Mouse (Mus musculus): ENCODE data around the gene Etfrf1. TPM values are rescaled to one million over a fixed set of nuclear protein-coding genes. Genes with fewer than 3 reads are reported as not detected.
A peak's percentile ranks its signal among the peaks of the same experiment; 100 is the strongest.

Etfrf1 gene
- polyA plus RNA-seq, 1 experiment from 2014 or later = 46.0 TPM

DNA sequence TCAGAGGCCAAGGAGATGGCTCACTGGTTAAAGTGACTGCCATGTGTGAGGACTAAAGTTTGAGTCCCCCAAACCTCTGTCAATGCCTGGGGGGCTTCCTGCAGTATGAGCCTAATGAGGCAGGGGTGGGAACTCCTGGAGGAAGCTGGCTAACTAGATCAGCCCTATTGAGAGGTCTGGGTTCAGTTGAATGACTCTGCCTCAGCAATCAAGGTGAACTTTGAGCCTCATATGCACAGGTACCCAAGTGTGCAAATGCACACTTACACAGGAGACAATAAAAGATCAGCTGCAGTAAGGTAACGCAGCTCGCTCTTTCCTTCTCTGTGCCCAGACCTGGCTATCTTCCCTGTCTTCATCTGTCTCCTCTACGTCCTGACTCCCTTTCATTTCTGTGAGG, 17.9 kb upstream of the Etfrf1 start:
- Histone ChIP-seq H3K9me3 (ENCODE audit: low read length) (no peaks in the 10 kb centered on the region), H3K4me1 (ENCODE audit: insufficient read depth, low read length) (no peaks in the 10 kb centered on the region), H3K27ac (ENCODE audit: low read length) (no peak overlapping the region), H3K4me3 (ENCODE audit: low read length) (no peak overlapping the region), H3K9ac (replicated peaks; ENCODE audit: low read length) (no peak overlapping the region), H3K4me2 (replicated peaks; ENCODE audit: low read depth, low read length) (no peak overlapping the region), H3K36me3 (ENCODE audit: insufficient read depth, low read length) (no peaks in the 10 kb centered on the region), H3K27me3 (ENCODE audit: insufficient read depth, low read length) (no peaks in the 10 kb centered on the region)
- ATAC-seq (ENCODE audit: low FRiP score, low TSS enrichment) = no peak
- 84% methylated on average over 3 of the region's 3 CpGs for WGBS

DNA sequence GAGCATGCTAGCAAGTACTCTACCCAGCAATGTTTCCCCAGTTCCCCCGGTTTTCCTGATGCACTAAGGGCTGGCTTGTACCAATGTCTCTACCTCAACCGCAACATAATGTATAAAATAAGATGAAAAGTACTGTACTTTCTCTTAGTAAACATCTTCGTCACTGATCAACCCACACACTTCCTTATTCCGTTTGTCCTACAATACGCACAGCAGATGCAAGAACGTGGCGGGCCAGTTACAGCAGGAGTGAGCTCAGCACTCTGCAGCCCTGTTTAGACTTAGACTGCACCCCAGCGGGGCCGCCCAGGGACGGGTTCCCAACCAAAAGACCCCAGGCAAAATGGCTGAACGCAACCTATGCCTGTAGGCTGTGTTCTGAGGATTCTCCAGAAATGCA, 17.5 kb upstream of the Etfrf1 start:
- H3K4me1 ChIP-seq (ENCODE audit: insufficient read depth, low read length) = no peaks in the 10 kb centered on the region
- no peaks in the 10 kb centered on the region for H3K27me3 ChIP-seq (ENCODE audit: insufficient read depth, low read length)
- H3K4me2 ChIP-seq (replicated peaks; ENCODE audit: low read depth, low read length) = no peak overlapping the region
- no peak overlapping the region for H3K9ac ChIP-seq (replicated peaks; ENCODE audit: low read length)
- H3K36me3 ChIP-seq (ENCODE audit: insufficient read depth, low read length) = no peaks in the 10 kb centered on the region
- H3K9me3 ChIP-seq (ENCODE audit: low read length) = no peaks in the 10 kb centered on the region
- WGBS = 78% methylated on average over 11 of the region's 11 CpGs
- no peak for ATAC-seq (ENCODE audit: low FRiP score, low TSS enrichment)
- no peak overlapping the region for H3K4me3 ChIP-seq (ENCODE audit: low read length)
- no peak overlapping the region for H3K27ac ChIP-seq (ENCODE audit: low read length)

DNA sequence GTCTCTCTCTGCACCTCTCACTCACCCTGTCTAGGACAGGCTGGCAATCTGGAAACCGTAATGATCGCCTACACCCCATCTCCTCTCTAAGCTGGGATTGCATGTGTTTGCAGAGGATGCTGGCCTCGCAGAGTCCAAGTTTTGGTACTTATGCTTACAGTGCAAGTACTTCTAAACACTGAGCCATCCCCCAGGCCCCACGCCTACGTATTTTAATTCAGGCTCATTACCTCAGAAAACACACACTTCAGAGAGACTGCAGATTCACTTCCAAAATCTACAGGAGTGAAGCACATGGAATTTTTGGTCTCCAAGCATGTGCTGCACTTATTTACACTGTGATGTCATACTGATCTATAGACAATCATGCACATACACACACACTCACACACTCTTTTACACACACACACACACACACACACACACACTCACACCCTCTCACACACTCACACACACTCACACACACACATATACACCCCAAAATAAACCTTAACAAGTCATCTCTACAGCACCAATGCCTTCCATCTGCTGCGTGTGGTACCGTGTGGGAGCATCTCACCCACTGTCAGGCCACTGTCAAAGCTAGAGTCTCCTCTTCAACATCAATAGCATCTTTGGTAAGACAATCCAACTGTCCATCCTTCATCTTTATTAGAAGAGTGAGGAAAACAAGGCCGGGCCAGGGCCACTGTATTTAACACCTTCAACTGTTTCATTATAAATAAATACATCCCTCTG, 12.8 kb upstream of the Etfrf1 start:
- Histone ChIP-seq H3K4me3 (ENCODE audit: low read length) (no peak overlapping the region), H3K4me2 (replicated peaks; ENCODE audit: low read depth, low read length) (no peak overlapping the region), H3K4me1 (ENCODE audit: insufficient read depth, low read length) (no peaks in the 10 kb centered on the region), H3K9ac (replicated peaks; ENCODE audit: low read length) (no peak overlapping the region), H3K27ac (ENCODE audit: low read length) (no peak overlapping the region), H3K27me3 (ENCODE audit: insufficient read depth, low read length) (no peaks in the 10 kb centered on the region), H3K9me3 (ENCODE audit: low read length) (no peaks in the 10 kb centered on the region), H3K36me3 (ENCODE audit: insufficient read depth, low read length) (no peaks in the 10 kb centered on the region)
- no peak for ATAC-seq (ENCODE audit: low FRiP score, low TSS enrichment)
- 89% methylated on average over 8 of the region's 8 CpGs for WGBS

DNA sequence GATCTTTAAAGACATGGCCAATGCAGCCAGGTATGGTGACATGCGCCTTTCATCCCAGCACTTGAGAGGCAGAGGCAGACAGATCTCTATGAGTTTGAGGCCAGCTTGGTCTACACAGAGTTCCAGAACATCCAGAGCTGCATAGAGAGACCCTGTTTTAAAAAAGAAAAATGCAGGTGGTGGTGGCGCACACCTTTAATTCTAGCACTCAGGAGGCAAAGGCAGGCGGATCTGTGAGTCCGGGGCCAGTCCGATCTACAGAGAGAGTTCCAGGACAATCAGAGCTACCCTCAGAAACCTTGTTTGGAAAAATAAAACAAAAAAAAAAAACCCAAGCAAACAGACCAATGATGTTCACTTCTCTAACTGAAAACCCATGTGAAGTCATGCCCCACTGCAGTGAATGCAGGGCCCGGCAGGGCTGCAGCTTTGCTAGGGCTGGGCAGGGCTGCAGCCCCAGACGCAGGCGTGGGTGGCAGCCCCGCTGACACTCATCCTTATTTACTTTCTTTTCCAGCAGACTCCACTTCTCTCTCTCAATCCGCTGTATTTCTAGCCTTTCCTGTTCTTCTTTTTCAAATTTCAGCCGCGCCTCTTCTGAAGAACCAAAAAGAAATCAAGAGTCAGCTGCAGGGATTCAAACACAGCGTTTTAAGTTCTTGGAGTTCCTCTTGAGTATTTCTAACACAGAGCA, 8.4 kb upstream of the Etfrf1 start:
- no peak overlapping the region for H3K4me3 ChIP-seq (ENCODE audit: low read length)
- no peak overlapping the region for H3K9ac ChIP-seq (replicated peaks; ENCODE audit: low read length)
- no peak overlapping the region for H3K27ac ChIP-seq (ENCODE audit: low read length)
- H3K4me1 ChIP-seq (ENCODE audit: insufficient read depth, low read length) = no peaks in the 10 kb centered on the region
- H3K36me3 ChIP-seq (ENCODE audit: insufficient read depth, low read length) = no peaks in the 10 kb centered on the region
- no peaks in the 10 kb centered on the region for H3K9me3 ChIP-seq (ENCODE audit: low read length)
- H3K27me3 ChIP-seq (ENCODE audit: insufficient read depth, low read length) = no peaks in the 10 kb centered on the region
- H3K4me2 ChIP-seq (replicated peaks; ENCODE audit: low read depth, low read length) = no peak overlapping the region
- no peak for ATAC-seq (ENCODE audit: low FRiP score, low TSS enrichment)
- WGBS = 78% methylated on average over 13 of the region's 13 CpGs

DNA sequence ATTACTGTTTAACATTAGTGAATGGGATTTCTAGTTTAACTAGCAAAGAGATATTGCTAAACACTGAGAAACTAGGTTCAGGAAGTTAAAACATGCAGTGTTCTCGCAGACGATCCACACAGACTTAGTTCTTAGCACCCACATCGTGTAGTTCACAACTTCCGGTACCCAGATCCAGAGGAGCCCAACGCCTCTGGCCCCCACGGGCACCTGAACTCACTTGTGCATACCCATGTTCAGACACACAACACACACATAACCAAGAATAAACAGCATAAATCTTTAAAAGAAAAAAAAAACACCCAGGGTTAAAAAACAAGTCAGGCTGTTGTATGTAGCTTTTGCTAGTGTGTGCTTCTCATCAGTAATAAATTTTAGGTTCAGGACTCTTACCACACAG, 6.5 kb upstream of the Etfrf1 start:
- WGBS = 90% methylated on average over 6 of the region's 6 CpGs
- H3K4me3 ChIP-seq (ENCODE audit: low read length) = no peak overlapping the region

DNA sequence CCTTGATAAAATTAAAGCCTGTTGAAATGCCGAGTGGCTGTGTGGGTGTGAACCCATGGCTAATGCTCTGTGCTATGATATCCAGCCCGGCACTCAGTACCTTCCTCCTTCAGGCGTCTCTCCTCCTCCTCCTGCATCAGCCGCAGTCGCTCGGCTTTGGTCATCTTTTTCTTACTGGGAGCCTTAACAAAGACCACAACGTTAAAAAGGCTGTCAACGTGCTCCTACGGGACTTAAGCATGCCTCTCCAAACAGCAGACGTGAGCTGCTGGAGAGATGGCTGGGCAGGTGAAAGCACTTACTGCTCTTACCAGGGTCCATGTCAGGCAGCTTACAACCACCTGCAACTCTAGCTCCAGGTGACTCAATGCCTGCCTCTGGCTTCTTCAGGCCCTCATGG, 5.8 kb upstream of the Etfrf1 start:
- no peak overlapping the region for H3K9ac ChIP-seq (replicated peaks; ENCODE audit: low read length)
- H3K4me1 ChIP-seq (ENCODE audit: insufficient read depth, low read length) = peaks cover 3% of the 10 kb centered on the region; the same call in 1 of the 2 replicates
- no peak for ATAC-seq (ENCODE audit: low FRiP score, low TSS enrichment)
- WGBS = 67% methylated on average over 10 of the region's 10 CpGs
- no peaks in the 10 kb centered on the region for H3K36me3 ChIP-seq (ENCODE audit: insufficient read depth, low read length)
- H3K27ac ChIP-seq (ENCODE audit: low read length) = no peak overlapping the region
- H3K9me3 ChIP-seq (ENCODE audit: low read length) = no peaks in the 10 kb centered on the region
- no peaks in the 10 kb centered on the region for H3K27me3 ChIP-seq (ENCODE audit: insufficient read depth, low read length)
- H3K4me2 ChIP-seq (replicated peaks; ENCODE audit: low read depth, low read length) = no peak overlapping the region
- no peak overlapping the region for H3K4me3 ChIP-seq (ENCODE audit: low read length)

More for the DNA sequence above, 6.5 kb upstream of the Etfrf1 start:
- Histone ChIP-seq H3K27ac (ENCODE audit: low read length) (no peak overlapping the region), H3K36me3 (ENCODE audit: insufficient read depth, low read length) (no peaks in the 10 kb centered on the region), H3K4me2 (replicated peaks; ENCODE audit: low read depth, low read length) (no peak overlapping the region), H3K4me1 (ENCODE audit: insufficient read depth, low read length) (no peaks in the 10 kb centered on the region), H3K9me3 (ENCODE audit: low read length) (no peaks in the 10 kb centered on the region), H3K27me3 (ENCODE audit: insufficient read depth, low read length) (no peaks in the 10 kb centered on the region), H3K9ac (replicated peaks; ENCODE audit: low read length) (no peak overlapping the region)
- ATAC-seq (ENCODE audit: low FRiP score, low TSS enrichment) = no peak

DNA sequence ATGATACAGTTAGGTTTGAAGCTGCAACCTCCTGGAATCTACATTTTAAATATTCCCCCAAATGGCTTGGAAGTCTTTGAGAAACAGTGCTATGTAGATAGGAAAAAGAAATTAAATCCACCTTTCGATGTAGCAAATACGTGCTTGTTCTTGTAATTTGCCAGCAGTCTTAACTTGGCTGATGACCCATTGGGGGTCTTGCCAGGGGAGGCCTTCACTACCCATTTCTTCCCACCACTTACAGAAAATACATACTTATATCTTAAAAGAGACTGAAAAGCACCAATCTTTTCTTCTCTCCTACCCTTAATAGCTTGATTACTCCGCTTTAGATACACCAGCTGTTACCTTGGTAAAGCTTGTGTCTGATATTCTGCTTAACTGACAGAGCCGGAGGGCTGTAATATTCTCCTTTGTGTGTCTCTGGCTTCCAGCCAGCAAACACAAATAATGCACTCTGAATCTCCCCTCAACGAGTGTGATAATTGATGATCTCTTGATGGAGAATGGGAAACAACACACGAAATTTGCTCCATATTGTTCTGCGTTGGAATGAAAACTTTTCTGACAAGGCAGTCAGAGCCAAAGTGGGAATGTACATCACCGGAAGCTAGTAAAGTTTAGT, 766 bp upstream of the Etfrf1 start:
- Histone ChIP-seq H3K4me2 (replicated peaks; ENCODE audit: low read depth, low read length) (peak overlapping the region; percentile 61), H3K9ac (replicated peaks; ENCODE audit: low read length) (peak overlapping the region; percentile 61), H3K36me3 (ENCODE audit: insufficient read depth, low read length) (no peaks in the 10 kb centered on the region), H3K4me1 (ENCODE audit: insufficient read depth, low read length) (peaks cover 16% of the 10 kb centered on the region), H3K27ac (ENCODE audit: low read length) (no peak overlapping the region), H3K27me3 (ENCODE audit: insufficient read depth, low read length) (no peaks in the 10 kb centered on the region), H3K9me3 (ENCODE audit: low read length) (no peaks in the 10 kb centered on the region), H3K4me3 (ENCODE audit: low read length) (peak overlapping the region; percentile 72)
- 0 out of 2 replicates have a peak, but pooled peaks have one; percentile 0 for ATAC-seq (ENCODE audit: low FRiP score, low TSS enrichment)
- WGBS = 34% methylated on average over 8 of the region's 8 CpGs

DNA sequence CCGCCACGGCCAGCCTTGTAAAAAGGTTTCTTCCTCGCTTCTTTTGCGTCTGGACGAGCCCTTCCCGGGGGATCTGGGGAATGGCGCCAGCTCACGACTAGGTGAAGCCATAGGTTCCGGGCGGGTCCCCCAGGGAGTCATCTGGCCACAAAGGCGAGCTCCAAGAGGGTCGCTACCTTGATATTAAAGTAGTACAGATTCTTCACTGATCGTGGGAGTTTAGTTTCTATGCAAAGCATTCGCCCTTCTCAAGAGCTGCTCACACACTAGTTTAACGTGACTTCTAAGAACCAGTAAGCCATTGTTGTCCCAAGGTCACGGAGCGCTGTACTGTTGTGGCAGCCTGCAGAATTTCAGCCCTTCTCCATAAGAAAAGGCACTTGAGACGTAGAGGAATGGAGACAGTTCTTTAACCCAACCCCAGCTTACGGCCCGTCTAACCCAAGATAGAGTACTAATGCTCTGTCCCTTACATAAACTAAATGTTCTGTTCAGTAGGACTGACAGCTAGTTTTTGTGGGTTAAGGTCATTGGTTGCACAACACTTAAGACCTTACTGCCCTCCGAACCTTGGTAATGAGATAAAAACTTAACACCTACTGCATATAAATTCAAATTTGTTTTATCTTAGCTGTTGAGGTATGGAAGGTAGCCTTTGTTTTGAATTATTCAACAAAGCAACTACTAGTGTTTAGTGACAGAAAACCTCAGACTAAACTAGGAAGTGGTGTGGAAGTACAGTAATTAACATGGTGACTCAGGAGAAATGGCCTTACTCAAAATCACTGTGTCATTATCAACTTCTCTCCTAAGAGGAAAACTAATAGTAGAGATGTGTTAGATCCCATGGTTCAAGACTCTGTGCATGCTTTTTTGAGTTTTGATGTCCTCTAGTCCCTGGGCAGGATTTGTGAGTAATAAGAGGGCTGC, 707 bp downstream of the Etfrf1 start:
- no peaks in the 10 kb centered on the region for H3K9me3 ChIP-seq (ENCODE audit: low read length)
- H3K9ac ChIP-seq (replicated peaks; ENCODE audit: low read length) = peak overlapping the region; percentile 87
- peak; percentile 47 for ATAC-seq (ENCODE audit: low FRiP score, low TSS enrichment)
- peak overlapping the region; percentile 98 for H3K27ac ChIP-seq (ENCODE audit: low read length)
- peak overlapping the region; percentile 72 for H3K4me3 ChIP-seq (ENCODE audit: low read length)
- WGBS = 2% methylated on average over 21 of the region's 21 CpGs
- H3K4me1 ChIP-seq (ENCODE audit: insufficient read depth, low read length) = peaks cover 16% of the 10 kb centered on the region
- no peaks in the 10 kb centered on the region for H3K27me3 ChIP-seq (ENCODE audit: insufficient read depth, low read length)
- H3K4me2 ChIP-seq (replicated peaks; ENCODE audit: low read depth, low read length) = peak overlapping the region; percentile 53
- H3K36me3 ChIP-seq (ENCODE audit: insufficient read depth, low read length) = no peaks in the 10 kb centered on the region

DNA sequence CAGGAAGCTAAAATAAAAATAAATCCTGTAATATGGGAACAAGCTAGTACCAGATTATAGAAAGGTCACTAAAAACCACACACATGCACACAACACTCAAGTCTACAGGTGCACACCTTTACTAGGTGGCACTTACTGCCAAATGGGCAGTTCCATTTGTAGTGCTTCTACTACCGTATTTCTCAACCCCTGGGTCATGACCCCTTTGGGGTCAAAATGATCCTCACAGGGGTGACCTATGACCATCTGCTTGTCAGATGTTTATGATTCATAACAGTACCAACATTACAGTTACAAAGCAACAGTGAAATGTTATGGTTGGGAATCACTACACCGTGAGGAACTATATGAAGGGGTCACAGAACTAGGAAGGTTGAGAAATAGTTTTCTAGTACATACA, 3.0 kb downstream of the Etfrf1 start:
- H3K4me2 ChIP-seq (replicated peaks; ENCODE audit: low read depth, low read length) = no peak overlapping the region
- 90% methylated on average over 2 of the region's 2 CpGs for whole genome bisulfite sequencing
- ATAC-seq (ENCODE audit: low FRiP score, low TSS enrichment) = no peak
- H3K9ac ChIP-seq (replicated peaks; ENCODE audit: low read length) = no peak overlapping the region
- H3K9me3 ChIP-seq (ENCODE audit: low read length) = no peaks in the 10 kb centered on the region
- peaks cover 16% of the 10 kb centered on the region for H3K4me1 ChIP-seq (ENCODE audit: insufficient read depth, low read length)
- no peak overlapping the region for H3K4me3 ChIP-seq (ENCODE audit: low read length)
- H3K27me3 ChIP-seq (ENCODE audit: insufficient read depth, low read length) = no peaks in the 10 kb centered on the region
- peaks cover 3% of the 10 kb centered on the region; the same call in 1 of the 2 replicates for H3K36me3 ChIP-seq (ENCODE audit: insufficient read depth, low read length)
- no peak overlapping the region for H3K27ac ChIP-seq (ENCODE audit: low read length)

Measured in kidney, embryonic 16.5 days (tissue).